ENCODE assay signal across 8 mouse cellular contexts in the genomic region with DNA sequence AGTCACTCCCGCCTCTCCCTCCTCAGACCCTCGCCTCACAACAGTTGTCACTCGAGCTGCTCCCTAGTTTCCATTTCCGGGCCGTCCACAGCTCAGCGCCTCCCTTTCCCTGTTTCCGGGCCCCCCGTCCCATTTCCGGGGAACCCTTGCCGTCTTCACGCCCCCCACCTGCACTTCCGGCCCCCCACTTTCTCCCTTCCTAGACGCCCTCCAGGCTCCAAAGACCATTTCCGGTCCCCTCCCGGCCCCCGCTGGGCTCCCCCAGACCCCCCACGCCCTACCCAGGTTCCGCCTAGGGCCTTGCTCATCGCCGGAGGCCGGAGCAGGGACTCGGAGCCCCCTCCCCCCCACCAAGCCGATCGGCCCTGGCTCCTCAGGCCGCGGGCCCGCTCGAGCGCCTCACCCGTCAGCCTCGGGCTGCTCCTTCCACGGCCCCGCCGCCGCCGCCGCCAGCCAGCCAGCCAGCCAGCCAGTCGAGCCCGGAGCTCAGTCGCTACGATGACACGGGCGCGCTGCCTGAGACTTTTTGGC. TPM values are rescaled to one million over a fixed set of nuclear protein-coding genes. Genes with fewer than 3 reads are reported as not detected.
DNase-seq lines count a peak whose midpoint lies in the region; ATAC-seq and TF ChIP-seq lines count a peak whose summit lies in the region.

No protein-coding gene starts in this region.

- in situ Hi-C loops in Patski (cut with MboI; ENCODE audit: low pct_unique_long_range_greater_than_20kb): no loop called here

- intact Hi-C loops in left cerebral cortex, postnatal 25 days (cut with DNase I): loop anchor here (1.0 to 5.0 kb wide), 2 partner anchors 97 to 106 kb away; partner anchors contain the start of gene Slc16a14

- CTCF ChIA-PET in Patski (lab: Charles Lee): interaction anchor here (0.8 kb wide), 1 partner anchor 9 kb away, joined by 4 read pairs; no protein-coding TSS in a partner anchor

- POLR2A ChIA-PET in Patski (lab: Charles Lee): interaction anchor here (0.7 to 0.8 kb wide), 2 partner anchors 41 to 88 kb away, joined by 3 to 5 read pairs; no protein-coding TSS in a partner anchor

- no peak for DNase-seq in Patski (ENCODE audit: low read depth, low spot score)
- peak; percentile 59 to 64 for DNase-seq in cerebellum, postnatal 36 days
- peak; percentile 68 for DNase-seq in gastrocnemius, postnatal 10 days
- peak; percentile 69 to 70 for DNase-seq in left cerebral cortex, postnatal 25 days (ENCODE audit: low spot score in 2 of 2)
- peak; percentile 67 for DNase-seq in mesoderm, embryonic 11.5 days (ENCODE audit: low read depth, low spot score)
- DNase-seq in right cerebral cortex, postnatal 25 days: peak; percentile 65
- DNase-seq in urinary bladder, postnatal 36 days (ENCODE audit: low spot score in 2 of 2): peak; percentile 57 to 69

- ATAC-seq in Patski: peak; percentile 22
- peak; percentile 51 for ATAC-seq in inflammation-experienced regulatory T-cells, adult 6 months

- H3K27me3 ChIP-seq in Patski: no peaks in the 10 kb centered on the region

- TF ChIP-seq CTCF in Patski (IDR thresholded peaks at IDR 0.05): no peak

RNA-seq across cellular contexts. Expression of gene Fbxo36, which starts 1.0 kb away (rescaled TPM):
- 4.1 TPM for polyA plus RNA-seq in Patski (2021)
- 1 to 10 TPM; 2.1 to 2.3 TPM for total RNA-seq in gastrocnemius, postnatal 10 days (2021)
- polyA plus RNA-seq in inflammation-experienced regulatory T-cells, adult 6 months (2017; shearing (Covaris generic)): 1 to 10 TPM; 1.7 to 3.1 (median 2.0) TPM
- 1 to 10 TPM; 2.2 to 2.5 TPM for total RNA-seq in left cerebral cortex, postnatal 25 days (2021)

RNA-seq across cellular contexts. Expression of gene Trip12, which starts 1.6 kb away (rescaled TPM):
- 159 TPM for polyA plus RNA-seq in Patski (2021)
- total RNA-seq in gastrocnemius, postnatal 10 days (2021): 100 to 1,000 TPM; 198 to 241 TPM
- 100 to 1,000 TPM; 143 to 156 (median 151) TPM for polyA plus RNA-seq in inflammation-experienced regulatory T-cells, adult 6 months (2017; shearing (Covaris generic))
- total RNA-seq in left cerebral cortex, postnatal 25 days (2021): 100 to 1,000 TPM; 194 to 196 TPM
